Mouse (Mus musculus): Measurements from ENCODE around the gene Jph2. TPM values are rescaled to one million over a fixed set of nuclear protein-coding genes. Genes with fewer than 3 reads are reported as not detected.
A peak's percentile ranks its signal among the peaks of the same experiment; 100 is the strongest.

The Jph2 gene
- polyA plus RNA-seq, 1 experiment from 2014 or later: 0.30 TPM

GRCm38 (mm10) chr2:163379366-163379765 is 18.4 kb downstream of the Jph2 start:
- Histone ChIP-seq H3K4me3 (ENCODE audit: low read depth, low read length) (no peak overlapping the region), H3K27ac (ENCODE audit: low read length) (no peak overlapping the region), H3K36me3 (ENCODE audit: control insufficient read depth, insufficient read depth) (no peaks in the 10 kb centered on the region), H3K4me1 (ENCODE audit: control insufficient read depth, low read depth, low read length) (no peaks in the 10 kb centered on the region), H3K27me3 (ENCODE audit: control insufficient read depth, insufficient read depth, low read depth, low read length) (peaks cover 32% of the 10 kb centered on the region), H3K4me2 (ENCODE audit: low read depth, low read length) (no peak overlapping the region), H3K9me3 (replicated peaks; ENCODE audit: control insufficient read depth, low read length) (no peaks in the 10 kb centered on the region), H3K9ac (ENCODE audit: low read depth, low read length) (no peak overlapping the region)
- WGBS (ENCODE audit: insufficient replicate concordance): 53% methylated on average over 5 of the region's 5 CpGs
- no peak for ATAC-seq (ENCODE audit: low read depth)

- ATAC-seq (ENCODE audit: low read depth): no peak
- no peak overlapping the region for H3K4me3 ChIP-seq (ENCODE audit: low read depth, low read length)
- H3K4me1 ChIP-seq (ENCODE audit: control insufficient read depth, low read depth, low read length): no peaks in the 10 kb centered on the region
- WGBS (ENCODE audit: insufficient replicate concordance): 35% methylated on average over 33 of the region's 33 CpGs
- no peak overlapping the region for H3K4me2 ChIP-seq (ENCODE audit: low read depth, low read length)
- no peak overlapping the region for H3K27ac ChIP-seq (ENCODE audit: low read length)
- no peaks in the 10 kb centered on the region for H3K9me3 ChIP-seq (replicated peaks; ENCODE audit: control insufficient read depth, low read length)
- no peaks in the 10 kb centered on the region for H3K36me3 ChIP-seq (ENCODE audit: control insufficient read depth, insufficient read depth)
- peaks cover 37% of the 10 kb centered on the region for H3K27me3 ChIP-seq (ENCODE audit: control insufficient read depth, insufficient read depth, low read depth, low read length)
- no peak overlapping the region for H3K9ac ChIP-seq (ENCODE audit: low read depth, low read length)
Observed at GRCm38 (mm10) chr2:163376082-163376481, 21.7 kb downstream of the Jph2 start.

- no peaks in the 10 kb centered on the region for H3K4me1 ChIP-seq (ENCODE audit: control insufficient read depth, low read depth, low read length)
- H3K27ac ChIP-seq (ENCODE audit: low read length): no peak overlapping the region
- WGBS (ENCODE audit: insufficient replicate concordance): 41% methylated on average over 35 of the region's 35 CpGs
- H3K4me3 ChIP-seq (ENCODE audit: low read depth, low read length): no peak overlapping the region
- ATAC-seq (ENCODE audit: low read depth): no peak
- no peaks in the 10 kb centered on the region for H3K9me3 ChIP-seq (replicated peaks; ENCODE audit: control insufficient read depth, low read length)
- no peak overlapping the region for H3K9ac ChIP-seq (ENCODE audit: low read depth, low read length)
- no peaks in the 10 kb centered on the region for H3K36me3 ChIP-seq (ENCODE audit: control insufficient read depth, insufficient read depth)
- peaks cover 37% of the 10 kb centered on the region for H3K27me3 ChIP-seq (ENCODE audit: control insufficient read depth, insufficient read depth, low read depth, low read length)
- H3K4me2 ChIP-seq (ENCODE audit: low read depth, low read length): no peak overlapping the region
Observed at GRCm38 (mm10) chr2:163375468-163375867, 22.3 kb downstream of the Jph2 start.

DNA sequence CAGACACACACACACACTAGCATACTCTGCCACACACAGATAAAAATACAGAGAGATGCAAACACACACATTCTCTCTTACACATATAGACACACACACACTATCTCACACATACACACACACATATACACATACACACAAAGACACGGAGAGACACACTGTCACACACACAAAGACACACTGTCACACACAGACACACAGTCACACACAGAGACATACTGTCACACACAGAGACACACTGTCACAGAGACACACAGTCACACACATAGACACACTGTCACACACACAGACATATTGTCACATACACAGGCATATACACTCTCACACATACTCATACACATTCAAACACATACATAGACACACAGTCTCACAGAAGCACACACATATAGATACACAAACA is 25.2 kb downstream of the Jph2 start:
- H3K4me3 ChIP-seq (ENCODE audit: low read depth, low read length): no peak overlapping the region
- 48% methylated on average over 1 of the region's 1 CpGs for WGBS (ENCODE audit: insufficient replicate concordance)
- H3K9me3 ChIP-seq (replicated peaks; ENCODE audit: control insufficient read depth, low read length): no peaks in the 10 kb centered on the region
- no peak overlapping the region for H3K9ac ChIP-seq (ENCODE audit: low read depth, low read length)
- no peak overlapping the region for H3K4me2 ChIP-seq (ENCODE audit: low read depth, low read length)
- no peaks in the 10 kb centered on the region for H3K4me1 ChIP-seq (ENCODE audit: control insufficient read depth, low read depth, low read length)
- ATAC-seq (ENCODE audit: low read depth): no peak
- no peak overlapping the region for H3K27ac ChIP-seq (ENCODE audit: low read length)
- no peaks in the 10 kb centered on the region for H3K36me3 ChIP-seq (ENCODE audit: control insufficient read depth, insufficient read depth)
- H3K27me3 ChIP-seq (ENCODE audit: control insufficient read depth, insufficient read depth, low read depth, low read length): peaks cover 34% of the 10 kb centered on the region

DNA sequence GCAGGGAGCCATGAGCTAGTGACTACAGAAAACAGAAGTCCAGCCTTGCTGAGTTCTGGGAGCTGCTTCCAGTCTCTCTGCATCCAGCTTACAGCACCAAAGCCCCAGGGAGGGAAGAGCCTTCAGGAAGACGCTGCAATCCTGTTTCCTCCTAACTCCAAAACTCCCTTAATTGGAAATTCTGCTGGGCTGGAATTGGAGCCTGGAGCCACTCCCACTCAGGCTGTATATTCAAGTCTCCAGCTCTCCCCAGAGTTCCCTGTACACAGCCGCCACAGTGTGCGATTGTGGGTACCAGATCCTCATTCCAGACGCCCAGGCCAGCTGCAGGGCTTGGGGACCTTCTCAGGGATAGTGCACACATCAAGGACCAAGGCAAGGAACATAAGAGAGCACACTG is 27.6 kb downstream of the Jph2 start:
- ATAC-seq (ENCODE audit: low read depth): no peak
- Histone ChIP-seq H3K9me3 (replicated peaks; ENCODE audit: control insufficient read depth, low read length) (no peaks in the 10 kb centered on the region), H3K4me2 (ENCODE audit: low read depth, low read length) (no peak overlapping the region), H3K4me3 (ENCODE audit: low read depth, low read length) (no peak overlapping the region), H3K4me1 (ENCODE audit: control insufficient read depth, low read depth, low read length) (no peaks in the 10 kb centered on the region), H3K36me3 (ENCODE audit: control insufficient read depth, insufficient read depth) (no peaks in the 10 kb centered on the region), H3K27ac (ENCODE audit: low read length) (no peak overlapping the region), H3K9ac (ENCODE audit: low read depth, low read length) (no peak overlapping the region), H3K27me3 (ENCODE audit: control insufficient read depth, insufficient read depth, low read depth, low read length) (peaks cover 14% of the 10 kb centered on the region)
- WGBS (ENCODE audit: insufficient replicate concordance): 41% methylated on average over 4 of the region's 4 CpGs

- Histone ChIP-seq H3K27me3 (ENCODE audit: control insufficient read depth, insufficient read depth, low read depth, low read length) (no peaks in the 10 kb centered on the region), H3K4me1 (ENCODE audit: control insufficient read depth, low read depth, low read length) (peaks cover 26% of the 10 kb centered on the region), H3K36me3 (ENCODE audit: control insufficient read depth, insufficient read depth) (no peaks in the 10 kb centered on the region), H3K9me3 (replicated peaks; ENCODE audit: control insufficient read depth, low read length) (no peaks in the 10 kb centered on the region), H3K4me3 (ENCODE audit: low read depth, low read length) (no peak overlapping the region), H3K27ac (ENCODE audit: low read length) (no peak overlapping the region), H3K9ac (ENCODE audit: low read depth, low read length) (no peak overlapping the region), H3K4me2 (ENCODE audit: low read depth, low read length) (no peak overlapping the region)
- WGBS (ENCODE audit: insufficient replicate concordance): 62% methylated on average over 18 of the region's 18 CpGs
- no peak for ATAC-seq (ENCODE audit: low read depth)
Observed at GRCm38 (mm10) chr2:163364785-163365541, 32.8 kb downstream of the Jph2 start.

DNA sequence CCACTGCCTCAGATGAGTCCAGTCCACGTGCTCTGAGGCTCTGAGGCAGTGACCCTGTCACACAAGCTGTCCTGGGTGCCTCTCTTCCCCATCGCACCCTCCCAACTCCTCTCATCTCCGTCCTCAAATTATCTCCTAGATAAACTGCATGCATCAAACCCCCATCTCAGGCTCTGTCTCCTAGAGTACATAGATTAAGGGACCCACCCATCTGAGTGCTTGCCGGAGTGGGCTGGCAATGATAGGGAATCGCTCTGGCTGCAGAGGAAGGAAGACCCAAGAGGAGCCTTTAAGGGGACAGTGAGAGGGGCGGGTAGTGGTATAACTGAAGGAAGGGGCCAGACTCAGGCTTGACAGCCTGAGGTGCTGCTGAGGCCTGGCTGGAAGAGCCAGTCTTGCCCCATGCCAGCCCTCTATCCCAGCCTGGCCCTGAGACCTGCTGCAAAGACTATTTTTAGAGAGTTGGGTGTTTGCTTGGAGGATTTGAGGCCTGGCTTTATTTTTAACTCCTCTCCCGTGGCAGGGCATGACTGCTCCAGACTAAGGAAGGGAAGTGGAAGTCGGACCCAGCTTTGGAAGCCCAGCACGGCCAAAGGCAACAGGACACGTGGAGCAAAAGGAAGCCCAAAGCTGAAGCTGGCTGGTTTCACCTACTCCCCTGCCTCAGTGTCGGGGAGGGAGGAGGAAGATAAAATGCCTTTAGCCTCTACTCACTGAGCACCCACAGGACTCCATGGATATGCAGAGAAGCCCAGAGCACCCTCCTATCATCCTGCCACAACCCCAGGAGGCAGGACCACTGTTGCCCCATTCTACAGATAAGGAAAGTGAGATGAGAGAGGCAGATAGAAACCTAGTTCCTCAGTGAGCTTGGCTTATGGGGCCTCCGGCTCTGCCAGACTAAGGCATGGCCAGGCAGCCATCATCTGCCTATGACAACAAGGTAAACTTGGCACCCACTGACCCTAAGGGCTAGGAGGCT is 34.6 kb downstream of the Jph2 start:
- ATAC-seq (ENCODE audit: low read depth): peak; percentile 61
- H3K9ac ChIP-seq (ENCODE audit: low read depth, low read length): peak overlapping the region; percentile 53
- WGBS (ENCODE audit: insufficient replicate concordance): 27% methylated on average over 12 of the region's 12 CpGs
- H3K36me3 ChIP-seq (ENCODE audit: control insufficient read depth, insufficient read depth): no peaks in the 10 kb centered on the region
- peak overlapping the region; percentile 3; the same call in 1 of the 2 replicates for H3K4me2 ChIP-seq (ENCODE audit: low read depth, low read length)
- peak overlapping the region; percentile 72 for H3K27ac ChIP-seq (ENCODE audit: low read length)
- H3K27me3 ChIP-seq (ENCODE audit: control insufficient read depth, insufficient read depth, low read depth, low read length): no peaks in the 10 kb centered on the region
- H3K4me1 ChIP-seq (ENCODE audit: control insufficient read depth, low read depth, low read length): peaks cover 41% of the 10 kb centered on the region
- no peaks in the 10 kb centered on the region for H3K9me3 ChIP-seq (replicated peaks; ENCODE audit: control insufficient read depth, low read length)
- H3K4me3 ChIP-seq (ENCODE audit: low read depth, low read length): no peak overlapping the region

GRCm38 (mm10) chr2:163360858-163361623 is 36.8 kb downstream of the Jph2 start:
- H3K27ac ChIP-seq (ENCODE audit: low read length): 0 out of 2 replicates have a peak overlapping the region, but pooled peaks have one; percentile 1

More at GRCm38 (mm10) chr2:163360858-163361623, 36.8 kb downstream of the Jph2 start:
- no peak for ATAC-seq (ENCODE audit: low read depth)
- Histone ChIP-seq H3K27me3 (ENCODE audit: control insufficient read depth, insufficient read depth, low read depth, low read length) (no peaks in the 10 kb centered on the region), H3K4me3 (ENCODE audit: low read depth, low read length) (no peak overlapping the region), H3K9me3 (replicated peaks; ENCODE audit: control insufficient read depth, low read length) (no peaks in the 10 kb centered on the region), H3K9ac (ENCODE audit: low read depth, low read length) (no peak overlapping the region), H3K36me3 (ENCODE audit: control insufficient read depth, insufficient read depth) (no peaks in the 10 kb centered on the region), H3K4me2 (ENCODE audit: low read depth, low read length) (no peak overlapping the region), H3K4me1 (ENCODE audit: control insufficient read depth, low read depth, low read length) (peaks cover 46% of the 10 kb centered on the region)
- 79% methylated on average over 16 of the region's 16 CpGs for WGBS (ENCODE audit: insufficient replicate concordance)

Data from liver, embryonic 16.5 days (tissue).